ENCODE assay signal across 23 mouse cellular contexts in genomic region chr4:124858370-124858769, GRCm38 (mm10). TPM values are rescaled to one million over a fixed set of nuclear protein-coding genes. Genes with fewer than 3 reads are reported as not detected.
DNase-seq lines count a peak whose midpoint lies in the region.
"Had no signal": no experiment of that assay in that cellular context is flagged by ENCODE, and none has a peak within 500 bp of the region (broad histone marks: within the 10 kb centered on the region; RNA-seq: fewer than 3 reads in every experiment).

No protein-coding gene starts in this region.

- peak; percentile 20 for DNase-seq in cerebellum, adult 9-11 months
- no peak for DNase-seq in cerebellum, postnatal 36 days
- DNase-seq in ovary, adult 18-20 months (ENCODE audit: low spot score): peak; percentile 71
- no peak for DNase-seq in ovary, postnatal 10 days (ENCODE audit: low spot score)
- peak; percentile 84 for DNase-seq in adrenal gland, adult 2 months
- peak; percentile 88 for DNase-seq in adrenal gland, postnatal 36 days
- DNase-seq in heart, postnatal 36 days: no peak
- DNase-seq in yolk sac, embryonic 10.5 days (ENCODE audit: low spot score): no peak
- DNase-seq: gastrocnemius, postnatal 14 days; layer of hippocampus, postnatal 36 days; liver, embryonic 13.5 days; lung, adult 18-20 months; lung, postnatal 14 days; right cerebral cortex, postnatal 25 days; thymus, adult 18-20 months; thymus, postnatal 25 days had no signal

- intact Hi-C loops in heart, postnatal 36 days (cut with DNase I): loop anchor here (10.0 kb wide), 1 partner anchor 206 kb away; the partner anchor contains the start of genes Dnali1 and Snip1

RNA-seq across cellular contexts. Expression of gene Maneal, which starts 3.6 kb away (rescaled TPM):
- 1 to 10 TPM; 4.7 TPM for total RNA-seq in adrenal gland, adult 2 months (2021)
- 5.9 and 6.5 TPM in 2 replicates for polyA plus RNA-seq in adrenal gland, adult 2 months (2012; rRNA removed)
- total RNA-seq in adrenal gland, postnatal 36 days (2021): 1 to 10 TPM; 3.8 to 4.4 TPM
- total RNA-seq in heart, postnatal 36 days (2021): under 1 TPM; 0.14 to 0.22 TPM
- total RNA-seq: neutrophil, adult 5-6 weeks had no signal
- polyA plus RNA-seq: heart, embryonic 15.5 days; Patski had no signal

RNA-seq across cellular contexts. Expression of gene 1110065P20Rik, which starts 7.4 kb away (rescaled TPM):
- total RNA-seq in adrenal gland, adult 2 months (2021): 10 to 100 TPM; 29.3 to 47.0 TPM
- 63.4 and 70.0 TPM in 2 replicates for polyA plus RNA-seq in adrenal gland, adult 2 months (2012; rRNA removed)
- total RNA-seq in adrenal gland, postnatal 36 days (2021): 10 to 100 TPM; 43.4 to 49.2 TPM
- total RNA-seq in heart, postnatal 36 days (2021): 10 to 100 TPM; 22.1 to 22.7 TPM

RNA-seq across cellular contexts. Expression of gene Yrdc, which starts 7.9 kb away (rescaled TPM):
- total RNA-seq in adrenal gland, adult 2 months (2021): 10 to 100 TPM; 34.9 to 39.5 TPM
- 45.0 and 48.5 TPM in 2 replicates for polyA plus RNA-seq in adrenal gland, adult 2 months (2012; rRNA removed)
- 10 to 100 TPM; 47.0 to 50.6 TPM for total RNA-seq in adrenal gland, postnatal 36 days (2021)
- total RNA-seq in heart, postnatal 36 days (2021): 10 to 100 TPM; 17.8 to 22.2 TPM

RNA-seq across cellular contexts. Expression of gene Epha10, which starts 22.3 kb away (rescaled TPM):
- total RNA-seq in adrenal gland, adult 2 months (2021): 1 to 10 TPM; 1.7 to 2.9 TPM
- 3.3 TPM in 2 replicates for polyA plus RNA-seq in adrenal gland, adult 2 months (2012; rRNA removed)
- 1 to 10 TPM; 2.4 to 3.3 TPM for total RNA-seq in adrenal gland, postnatal 36 days (2021)
- total RNA-seq in heart, postnatal 36 days (2021): not detected
- total RNA-seq: CH12.LX; gastrocnemius, postnatal 14 days; granulocyte monocyte progenitor cell, adult 5-6 weeks; heart, postnatal 25 days; neutrophil, adult 5-6 weeks had no signal
- polyA plus RNA-seq: C2C12; heart, embryonic 15.5 days; liver, embryonic 13.5 days; Patski had no signal

RNA-seq across cellular contexts. Expression of gene Mtf1, which starts 56.5 kb away (rescaled TPM):
- total RNA-seq in adrenal gland, adult 2 months (2021): 10 to 100 TPM; 22.8 to 25.3 TPM
- polyA plus RNA-seq in adrenal gland, adult 2 months (2012; rRNA removed): 5.5 and 7.1 TPM in 2 replicates
- total RNA-seq in adrenal gland, postnatal 36 days (2021): 10 to 100 TPM; 21.7 to 26.6 TPM
- total RNA-seq in heart, postnatal 36 days (2021): 10 to 100 TPM; 14.8 to 14.9 TPM

Comparison
In these comparisons a context has a peak if more than half of its experiments do, and no peak if none do; other contexts are left out.
1. DNase-seq: peak in cerebellum, adult 9-11 months (single experiment), ovary, adult 18-20 months (single experiment), adrenal gland, adult 2 months (single experiment) and adrenal gland, postnatal 36 days (2 of 2); none in cerebellum, postnatal 36 days (0 of 2), ovary, postnatal 10 days (single experiment), heart, postnatal 36 days (0 of 2) and yolk sac, embryonic 10.5 days (single experiment).